Mouse (Mus musculus) stomach, embryonic 14.5 days (tissue): ENCODE data around the gene Mrps35. TPM values are rescaled to one million over a fixed set of nuclear protein-coding genes. Genes with fewer than 3 reads are reported as not detected.
A peak's percentile ranks its signal among the peaks of the same experiment; 100 is the strongest.

Experiments
- ATAC-seq: fragments of 200-750 bp; cut with Nextera tagmentation; 2 replicates; pipeline ENCODE4 v1.8.0; 2017; ENCODE audit warnings: low read depth, moderate TSS enrichment; ENCODE audit not compliant: insufficient number of reproducible peaks, insufficient read depth, low FRiP score
- H3K27ac ChIP-seq: fragments of 300-500 bp; sonication (generic); 2 replicates; pipeline ENCODE4 v1.5.1; 2014; ENCODE audit warnings: mild to moderate bottlenecking, low read length, moderate library complexity, mixed read lengths
- H3K27me3 ChIP-seq: fragments of 300-500 bp; sonication (generic); 2 replicates; pipeline ENCODE4 v1.6.1; 2014; ENCODE audit warnings: low read length, control low read depth, mixed read lengths; ENCODE audit not compliant: control insufficient read depth, insufficient read depth
- H3K36me3 ChIP-seq: fragments of 300-500 bp; sonication (generic); 2 replicates; pipeline ENCODE4 v1.6.1; 2014; ENCODE audit warnings: mild to moderate bottlenecking, control low read depth, low read length, moderate library complexity, mixed read lengths; ENCODE audit not compliant: control insufficient read depth, insufficient read depth
- H3K4me1 ChIP-seq: fragments of 300-500 bp; sonication (generic); 2 replicates; pipeline ENCODE4 v1.6.1; 2014; ENCODE audit warnings: low read length, control low read depth, mixed read lengths; ENCODE audit not compliant: control insufficient read depth, insufficient read depth
- H3K4me2 ChIP-seq: fragments of 300-500 bp; sonication (generic); replicated peaks from 2 replicates; pipeline ENCODE4 v1.6.1; 2014; ENCODE audit warnings: low read depth, low read length, control low read depth
- H3K4me3 ChIP-seq: fragments of 300-500 bp; sonication (generic); 2 replicates; pipeline ENCODE4 v1.5.1; 2014; ENCODE audit warnings: low read depth, low read length, control low read depth
- H3K9ac ChIP-seq: fragments of 300-500 bp; sonication (generic); replicated peaks from 2 replicates; pipeline ENCODE4 v1.6.1; 2014; ENCODE audit warnings: low read depth, mild to moderate bottlenecking, control low read depth, low read length, moderate library complexity, mixed read lengths
- H3K9me3 ChIP-seq: fragments of 300-500 bp; sonication (generic); 2 replicates; pipeline ENCODE4 v1.6.1; 2016; ENCODE audit warnings: low read depth, low read length, control low read depth; ENCODE audit not compliant: control insufficient read depth
- WGBS: fragments of 180-500 bp; shearing (Covaris S2); extraction: QIAGEN DNeasy Blood & Tissue Kit; methylation state at CpG from one replicate; pipeline ENCODE4 v1.1.7; 2014; 5-methylcytosine and 5-hydroxymethylcytosine counted together
- polyA plus RNA-seq: library from polyadenylated mRNA; unstranded; fragments of >200 nt; fragmentation: Nextera tagmentation; extraction: Ambion mirVana; gene quantifications from 2 replicates; pipeline ENCODE4 v1.2.1, GENCODE M21; 2014

The Mrps35 gene
- polyA plus RNA-seq, 1 experiment from 2014 or later = 123 TPM

GRCm38 (mm10) chr6:147043633-147044032, 1.1 kb downstream of the Mrps35 start:
- Histone ChIP-seq H3K4me3 (peak overlapping the region; percentile 78), H3K27ac (no peak overlapping the region), H3K4me1 (no peaks in the 10 kb centered on the region; the same call in 1 of the 2 replicates), H3K9ac (0 out of 2 replicates have a peak overlapping the region, but pooled peaks have one; percentile 70), H3K4me2 (peak overlapping the region; percentile 67), H3K9me3 (no peaks in the 10 kb centered on the region), H3K36me3 (peaks cover 14% of the 10 kb centered on the region; the same call in 1 of the 2 replicates), H3K27me3 (no peaks in the 10 kb centered on the region)
- WGBS = 43% methylated on average over 7 of the region's 7 CpGs
- no peak for ATAC-seq

GRCm38 (mm10) chr6:147049239-147049805, 6.8 kb downstream of the Mrps35 start:
- 95% methylated on average over 13 of the region's 13 CpGs for WGBS
- Histone ChIP-seq H3K36me3 (peaks cover 43% of the 10 kb centered on the region), H3K27me3 (no peaks in the 10 kb centered on the region), H3K4me2 (no peak overlapping the region), H3K9ac (no peak overlapping the region), H3K27ac (no peak overlapping the region), H3K9me3 (no peaks in the 10 kb centered on the region), H3K4me3 (no peak overlapping the region), H3K4me1 (no peaks in the 10 kb centered on the region)
- no peak for ATAC-seq

GRCm38 (mm10) chr6:147051666-147052065, 9.1 kb downstream of the Mrps35 start:
- Histone ChIP-seq H3K27me3 (no peaks in the 10 kb centered on the region), H3K4me1 (no peaks in the 10 kb centered on the region), H3K36me3 (peaks cover 50% of the 10 kb centered on the region), H3K4me3 (no peak overlapping the region), H3K27ac (no peak overlapping the region), H3K4me2 (no peak overlapping the region), H3K9ac (no peak overlapping the region), H3K9me3 (no peaks in the 10 kb centered on the region)
- ATAC-seq = no peak
- WGBS = 96% methylated on average over 8 of the region's 8 CpGs

- Histone ChIP-seq H3K9ac (no peak overlapping the region), H3K4me1 (no peaks in the 10 kb centered on the region), H3K36me3 (peaks cover 49% of the 10 kb centered on the region), H3K27me3 (no peaks in the 10 kb centered on the region), H3K4me2 (no peak overlapping the region), H3K27ac (no peak overlapping the region), H3K9me3 (no peaks in the 10 kb centered on the region), H3K4me3 (no peak overlapping the region)
- WGBS = 92% methylated on average over 9 of the region's 9 CpGs
- no peak for ATAC-seq
These were observed 9.9 kb downstream of the Mrps35 start for GRCm38 (mm10) chr6:147052440-147052839.

- WGBS = 92% methylated on average over 19 of the region's 19 CpGs
- H3K9me3 ChIP-seq = no peaks in the 10 kb centered on the region
- no peak overlapping the region for H3K9ac ChIP-seq
- no peaks in the 10 kb centered on the region for H3K4me1 ChIP-seq
- H3K36me3 ChIP-seq = peaks cover 41% of the 10 kb centered on the region
- no peaks in the 10 kb centered on the region for H3K27me3 ChIP-seq
- no peak overlapping the region for H3K4me3 ChIP-seq
- no peak overlapping the region for H3K27ac ChIP-seq
- ATAC-seq = no peak
- H3K4me2 ChIP-seq = no peak overlapping the region
These were observed 11.5 kb downstream of the Mrps35 start for GRCm38 (mm10) chr6:147053785-147054646.

- Histone ChIP-seq H3K9me3 (no peaks in the 10 kb centered on the region), H3K4me2 (no peak overlapping the region), H3K4me1 (no peaks in the 10 kb centered on the region), H3K4me3 (no peak overlapping the region), H3K36me3 (peaks cover 35% of the 10 kb centered on the region), H3K27ac (no peak overlapping the region), H3K9ac (no peak overlapping the region), H3K27me3 (no peaks in the 10 kb centered on the region)
- ATAC-seq = no peak
- 88% methylated on average over 10 of the region's 10 CpGs for WGBS
These were observed 12.9 kb downstream of the Mrps35 start for GRCm38 (mm10) chr6:147055374-147055977.

GRCm38 (mm10) chr6:147059326-147059725, 16.8 kb downstream of the Mrps35 start:
- H3K27ac ChIP-seq = no peak overlapping the region
- WGBS = 62% methylated on average over 7 of the region's 7 CpGs
- no peak overlapping the region for H3K9ac ChIP-seq
- H3K4me3 ChIP-seq = no peak overlapping the region
- H3K4me1 ChIP-seq = no peaks in the 10 kb centered on the region
- H3K9me3 ChIP-seq = no peaks in the 10 kb centered on the region
- no peak for ATAC-seq
- no peaks in the 10 kb centered on the region for H3K27me3 ChIP-seq
- H3K4me2 ChIP-seq = no peak overlapping the region
- peaks cover 34% of the 10 kb centered on the region; the same call in 1 of the 2 replicates for H3K36me3 ChIP-seq

- Histone ChIP-seq H3K4me2 (no peak overlapping the region), H3K9me3 (no peaks in the 10 kb centered on the region), H3K9ac (no peak overlapping the region), H3K4me3 (no peak overlapping the region), H3K4me1 (no peaks in the 10 kb centered on the region), H3K27ac (no peak overlapping the region), H3K36me3 (peaks cover 25% of the 10 kb centered on the region; the same call in 1 of the 2 replicates), H3K27me3 (no peaks in the 10 kb centered on the region)
- no peak for ATAC-seq
- 87% methylated on average over 9 of the region's 9 CpGs for WGBS
These were observed 19.1 kb downstream of the Mrps35 start for GRCm38 (mm10) chr6:147061630-147062029.
